Mouse (Mus musculus): ENCODE data around the gene Kcnk10.

GRCm38 (mm10) chr12:98391347-98391746, 186.8 kb downstream of the Kcnk10 start:
- no peak for TF ChIP-seq CTCF (IDR thresholded peaks at IDR 0.05; ENCODE audit: borderline replicate concordance, insufficient read depth, low read depth, low read length)
- TF ChIP-seq POLR2A (IDR thresholded peaks at IDR 0.05; ENCODE audit: borderline replicate concordance, insufficient read depth, low read length), result no peak
